Mouse (Mus musculus) c-Kit-negative CD71-positive TER-119-positive erythroid progenitor cells, embryonic 14.5 days (primary cell): ENCODE measurements around the gene Cyp2j8.
"Not testable (repeated sequence)": the region's sequence is repeated elsewhere in the genome, so short reads cannot be mapped to it uniquely, and the experiment has no call there.

Experiments used
- DNase-seq: peaks from one replicate; pipeline ENCODE4 v3.0.0-alpha.2; 2013; ENCODE audit warnings: low read depth, low spot score

Gene Cyp2j8

GRCm38 (mm10) chr4:96507286-96507685, at the start of gene Cyp2j8:
TSS of gene Cyp2j8 (minus strand) at chr4:96507386.
- no peak for DNase-seq

- DNase-seq: no peak
Observed at GRCm38 (mm10) chr4:96553133-96553819, 46.1 kb upstream of the Cyp2j8 start, which contains the start of gene Cyp2j6. TSS of gene Cyp2j6 (minus strand) at chr4:96553661.

- no peak for DNase-seq
Observed at GRCm38 (mm10) chr4:96551619-96552018, 44.4 kb upstream of the Cyp2j8 start.

- DNase-seq: no peak
Observed at GRCm38 (mm10) chr4:96545976-96546375, 38.8 kb upstream of the Cyp2j8 start.

- no peak for DNase-seq
Observed at GRCm38 (mm10) chr4:96525772-96526171, 18.6 kb upstream of the Cyp2j8 start.

- no peak for DNase-seq
Observed at GRCm38 (mm10) chr4:96522256-96522655, 15.1 kb upstream of the Cyp2j8 start.

GRCm38 (mm10) chr4:96510083-96510482, 2.9 kb upstream of the Cyp2j8 start:
- no peak for DNase-seq

- not testable (repeated sequence) for DNase-seq
Observed at GRCm38 (mm10) chr4:96463311-96464060, 43.7 kb downstream of the Cyp2j8 start.
